In the genomic region with DNA sequence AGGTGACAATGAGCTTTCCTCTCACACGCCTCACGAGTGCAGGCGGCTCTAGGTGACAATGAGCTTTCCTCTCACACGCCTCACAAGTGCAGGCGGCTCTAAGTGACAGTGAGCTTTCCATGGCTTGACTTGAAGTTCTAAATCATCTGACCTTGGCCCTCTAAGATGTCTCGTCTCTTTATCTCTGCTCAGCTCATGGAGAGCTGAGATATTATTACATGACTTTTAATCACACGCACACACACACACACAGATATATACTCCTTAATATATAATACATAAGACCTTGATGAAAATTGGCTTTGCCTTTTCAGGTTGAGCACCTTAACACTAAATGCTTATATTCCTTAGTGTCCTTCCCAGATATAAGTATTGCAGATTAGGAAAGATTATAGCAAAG, we compare ENCODE assay signal across 18 mouse cellular contexts. TPM values are rescaled to one million over a fixed set of nuclear protein-coding genes. Genes with fewer than 3 reads are reported as not detected.
DNase-seq lines count a peak whose midpoint lies in the region; ATAC-seq and TF ChIP-seq lines count a peak whose summit lies in the region.
"Had no signal": no experiment of that assay in that cellular context is flagged by ENCODE, and none has a peak within 500 bp of the region (broad histone marks: within the 10 kb centered on the region; RNA-seq: fewer than 3 reads in every experiment).

No protein-coding gene starts in this region.

- WGBS in heart, embryonic 12.5 days = 58% methylated on average over 7 of the region's 7 CpGs
- WGBS in heart, adult 2 months = 54% methylated on average over 7 of the region's 7 CpGs
- WGBS in midbrain, embryonic 11.5 days = 86% methylated on average over 7 of the region's 7 CpGs
- WGBS in midbrain, embryonic 16.5 days = 87% methylated on average over 7 of the region's 7 CpGs
- 87% methylated on average over 7 of the region's 7 CpGs for WGBS in limb, embryonic 10.5 days

- H3K36me3 ChIP-seq in heart, embryonic 12.5 days = no peaks in the 10 kb centered on the region
- peaks cover 10% of the 10 kb centered on the region; the same call in 1 of the 2 replicates for H3K36me3 ChIP-seq in heart, adult 2 months (ENCODE audit: control insufficient read depth, insufficient read depth, low read length)
- no peaks in the 10 kb centered on the region for H3K36me3 ChIP-seq in midbrain, embryonic 11.5 days (ENCODE audit: control insufficient read depth, insufficient read depth, low read length)
- no peaks in the 10 kb centered on the region for H3K36me3 ChIP-seq in midbrain, embryonic 16.5 days (ENCODE audit: control insufficient read depth, insufficient read depth, low read length)
- H3K36me3 ChIP-seq in limb, embryonic 10.5 days = peaks cover 5% of the 10 kb centered on the region; the same call in 1 of the 2 replicates
- H3K36me3 ChIP-seq: hindbrain, embryonic 13.5 days had no signal

- no peak overlapping the region for H3K4me2 ChIP-seq in heart, embryonic 12.5 days
- H3K4me2 ChIP-seq in midbrain, embryonic 11.5 days = no peak overlapping the region
- no peak overlapping the region for H3K4me2 ChIP-seq in midbrain, embryonic 16.5 days (ENCODE audit: low read length)
- H3K4me2 ChIP-seq: hindbrain, embryonic 13.5 days had no signal

- TF ChIP-seq POLR2A in heart, adult 2 months (IDR thresholded peaks at IDR 0.05; ENCODE audit: insufficient read depth, low read depth, low read length) = no peak

- no peak for TF ChIP-seq CTCF in heart, adult 2 months (IDR thresholded peaks at IDR 0.05)

- ATAC-seq in heart, embryonic 12.5 days (ENCODE audit: insufficient number of reproducible peaks, low FRiP score) = no peak
- no peak for ATAC-seq in midbrain, embryonic 11.5 days (ENCODE audit: low FRiP score)
- ATAC-seq in midbrain, embryonic 16.5 days = no peak
- peak; percentile 64 for ATAC-seq in megakaryocyte-erythroid progenitor cell, adult 5-6 weeks (replicated peaks; ENCODE audit: low FRiP score, low TSS enrichment, poor library complexity, severe bottlenecking)
- ATAC-seq: forebrain, embryonic 16.5 days had no signal

- TF ChIP-seq EP300 in heart, adult 2 months (IDR thresholded peaks at IDR 0.05; ENCODE audit: insufficient read depth, low read depth, low read length) = no peak

- no peak overlapping the region for H3K9ac ChIP-seq in heart, embryonic 12.5 days
- no peak overlapping the region for H3K9ac ChIP-seq in heart, adult 2 months (ENCODE audit: low read depth, low read length)
- no peak overlapping the region for H3K9ac ChIP-seq in midbrain, embryonic 11.5 days (ENCODE audit: low read length)
- H3K9ac ChIP-seq in midbrain, embryonic 16.5 days (ENCODE audit: low read depth, low read length) = no peak overlapping the region
- H3K9ac ChIP-seq: hindbrain, embryonic 13.5 days had no signal

- no peak overlapping the region for H3K4me3 ChIP-seq in heart, embryonic 12.5 days
- no peak overlapping the region for H3K4me3 ChIP-seq in heart, adult 2 months
- H3K4me3 ChIP-seq in midbrain, embryonic 11.5 days (ENCODE audit: low read depth, low read length) = no peak overlapping the region
- H3K4me3 ChIP-seq in midbrain, embryonic 16.5 days (ENCODE audit: low read depth, low read length) = no peak overlapping the region
- H3K4me3 ChIP-seq in limb, embryonic 10.5 days = no peak overlapping the region
- H3K4me3 ChIP-seq: hindbrain, embryonic 13.5 days had no signal

- intact Hi-C loops in heart, adult 2 months (cut with DNase I) = no loop called here

- no peaks in the 10 kb centered on the region for H3K79me2 ChIP-seq in heart, adult 2 months (replicated peaks; ENCODE audit: control insufficient read depth, insufficient read depth, low read length)

- peak overlapping the region; percentile 31; the same call in 1 of the 2 replicates for H3K27ac ChIP-seq in heart, embryonic 12.5 days (ENCODE audit: poor library complexity, severe bottlenecking)
- no peak overlapping the region for H3K27ac ChIP-seq in heart, adult 2 months
- H3K27ac ChIP-seq in midbrain, embryonic 11.5 days (ENCODE audit: low read depth, low read length) = no peak overlapping the region
- H3K27ac ChIP-seq in midbrain, embryonic 16.5 days (ENCODE audit: low read length) = no peak overlapping the region
- H3K27ac ChIP-seq in limb, embryonic 10.5 days = 0 out of 2 replicates have a peak overlapping the region, but pooled peaks have one; percentile 6
- H3K27ac ChIP-seq: hindbrain, embryonic 13.5 days; macrophage had no signal

- H3K4me1 ChIP-seq in heart, embryonic 12.5 days (replicated peaks) = peaks cover 12% of the 10 kb centered on the region
- H3K4me1 ChIP-seq in heart, adult 2 months (ENCODE audit: control insufficient read depth, insufficient read depth, low read length) = peaks cover 10% of the 10 kb centered on the region
- H3K4me1 ChIP-seq in midbrain, embryonic 11.5 days (ENCODE audit: control insufficient read depth, insufficient read depth, low read length) = no peaks in the 10 kb centered on the region
- no peaks in the 10 kb centered on the region for H3K4me1 ChIP-seq in midbrain, embryonic 16.5 days (ENCODE audit: control insufficient read depth, insufficient read depth, low read length)
- H3K4me1 ChIP-seq in limb, embryonic 10.5 days = peaks cover 34% of the 10 kb centered on the region
- H3K4me1 ChIP-seq: hindbrain, embryonic 13.5 days had no signal

- H3K9me3 ChIP-seq in heart, embryonic 12.5 days (replicated peaks) = no peaks in the 10 kb centered on the region
- no peaks in the 10 kb centered on the region for H3K9me3 ChIP-seq in midbrain, embryonic 11.5 days (ENCODE audit: control insufficient read depth, low read length)
- no peaks in the 10 kb centered on the region for H3K9me3 ChIP-seq in midbrain, embryonic 16.5 days (replicated peaks; ENCODE audit: control insufficient read depth, low read length, poor library complexity, severe bottlenecking)
- H3K9me3 ChIP-seq in limb, embryonic 10.5 days (replicated peaks) = no peaks in the 10 kb centered on the region
- H3K9me3 ChIP-seq: hindbrain, embryonic 13.5 days had no signal

- no peaks in the 10 kb centered on the region for H3K27me3 ChIP-seq in heart, embryonic 12.5 days (replicated peaks)
- H3K27me3 ChIP-seq in heart, adult 2 months (ENCODE audit: control insufficient read depth, insufficient read depth, low read length) = no peaks in the 10 kb centered on the region
- H3K27me3 ChIP-seq in midbrain, embryonic 11.5 days (ENCODE audit: control insufficient read depth, insufficient read depth, low read length) = no peaks in the 10 kb centered on the region
- no peaks in the 10 kb centered on the region for H3K27me3 ChIP-seq in midbrain, embryonic 16.5 days (ENCODE audit: control insufficient read depth, insufficient read depth, low read depth, low read length)
- no peaks in the 10 kb centered on the region for H3K27me3 ChIP-seq in limb, embryonic 10.5 days (ENCODE audit: low read depth, poor library complexity, severe bottlenecking)
- H3K27me3 ChIP-seq: hindbrain, embryonic 13.5 days had no signal

- DNase-seq in heart, adult 2 months = no peak
- peak; percentile 60 for DNase-seq in midbrain, embryonic 11.5 days (ENCODE audit: low spot score, missing footprints)
- DNase-seq in limb, embryonic 10.5 days (ENCODE audit: low spot score) = no peak
- no peak for DNase-seq in cerebellum, postnatal 36 days
- DNase-seq in adrenal gland, adult (ENCODE audit: inconsistent age in 2 of 2, low spot score in 1 of 2) = no peak
- DNase-seq: adrenal gland, postnatal 36 days; cerebellum, postnatal 10 days; kidney, adult 2 months; midbrain, embryonic 14.5 days; retina, postnatal 1 day; right cerebral cortex, postnatal 4 days; thymus, postnatal 25 days had no signal

RNA-seq across cellular contexts. Expression of gene Prcp, which starts 12.5 kb away (rescaled TPM):
- 19.3 and 19.6 TPM in 2 replicates for polyA plus RNA-seq in heart, embryonic 12.5 days (2016; fragmentation: Nextera tagmentation; extraction: Ambion mirVana)
- total RNA-seq in heart, adult 2 months (2021) = 10 to 100 TPM; 10.1 to 10.2 TPM
- polyA plus RNA-seq in heart, adult 2 months (2012; rRNA removed) = 13.2 and 18.8 TPM in 2 replicates
- 19.4 and 19.6 TPM in 2 replicates for polyA plus RNA-seq in midbrain, embryonic 11.5 days (2014; fragmentation: Nextera tagmentation; extraction: Ambion mirVana)
- 18.9 and 22.0 TPM in 2 replicates for polyA plus RNA-seq in midbrain, embryonic 16.5 days (2015; fragmentation: Nextera tagmentation; extraction: Ambion mirVana)
- 15.8 and 20.4 TPM in 2 replicates for polyA plus RNA-seq in limb, embryonic 10.5 days (2016; fragmentation: Nextera tagmentation; extraction: Ambion mirVana)
- 66.5 and 85.8 TPM in 2 replicates for total RNA-seq in megakaryocyte-erythroid progenitor cell, adult 5-6 weeks (2014; fragmentation: Nextera tagmentation)
- total RNA-seq in megakaryocyte-erythroid progenitor cell, adult 5-6 weeks (2017) = 44.4 and 50.3 TPM in 2 replicates

RNA-seq across cellular contexts. Expression of gene Ddias, which starts 12.8 kb away (rescaled TPM):
- polyA plus RNA-seq in heart, embryonic 12.5 days (2016; fragmentation: Nextera tagmentation; extraction: Ambion mirVana) = 11.6 and 12.6 TPM in 2 replicates
- total RNA-seq in heart, adult 2 months (2021) = under 1 TPM; 0.30 to 0.44 TPM
- 0.09 and 0.16 TPM in 2 replicates for polyA plus RNA-seq in heart, adult 2 months (2012; rRNA removed)
- polyA plus RNA-seq in midbrain, embryonic 11.5 days (2014; fragmentation: Nextera tagmentation; extraction: Ambion mirVana) = 24.8 and 28.4 TPM in 2 replicates
- polyA plus RNA-seq in midbrain, embryonic 16.5 days (2015; fragmentation: Nextera tagmentation; extraction: Ambion mirVana) = 3.1 and 4.7 TPM in 2 replicates
- polyA plus RNA-seq in limb, embryonic 10.5 days (2016; fragmentation: Nextera tagmentation; extraction: Ambion mirVana) = 23.0 and 24.4 TPM in 2 replicates
- 22.1 and 22.7 TPM in 2 replicates for total RNA-seq in megakaryocyte-erythroid progenitor cell, adult 5-6 weeks (2014; fragmentation: Nextera tagmentation)
- total RNA-seq in megakaryocyte-erythroid progenitor cell, adult 5-6 weeks (2017) = 25.2 and 25.9 TPM in 2 replicates

Comparison
In these comparisons a context has a peak if more than half of its experiments do, and no peak if none do; other contexts are left out.
1. H3K27ac ChIP-seq: peak in heart, embryonic 12.5 days (single experiment) and limb, embryonic 10.5 days (single experiment); none in heart, adult 2 months (single experiment), midbrain, embryonic 11.5 days (single experiment) and midbrain, embryonic 16.5 days (single experiment).